ENCODE assay signal across 12 mouse cellular contexts in the genomic region with DNA sequence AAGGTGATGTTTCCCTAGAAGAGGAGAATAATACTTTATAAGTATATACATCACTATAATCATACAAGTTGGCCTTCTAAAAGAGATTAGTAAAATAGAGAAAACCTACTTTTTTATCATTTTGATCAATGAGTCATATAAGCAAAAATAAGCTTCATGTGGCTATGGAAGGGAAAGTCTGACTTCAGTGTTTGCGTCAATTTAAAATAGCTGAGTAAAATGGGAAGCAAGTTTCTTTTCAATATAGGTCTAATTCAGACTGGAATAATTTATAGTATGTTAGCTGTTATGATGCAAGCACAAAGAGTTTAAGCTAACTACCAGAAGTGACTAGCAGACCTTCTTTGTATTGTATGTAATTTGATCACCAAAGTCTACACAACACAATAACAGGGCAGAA.
"Had no signal": no experiment of that assay in that cellular context is flagged by ENCODE, and none has a peak within 500 bp of the region (broad histone marks: within the 10 kb centered on the region; RNA-seq: fewer than 3 reads in every experiment).

No protein-coding gene starts in this region.

- ATAC-seq: liver, embryonic 12.5 days; midbrain, embryonic 16.5 days had no signal

- H3K27me3 ChIP-seq: kidney, embryonic 15.5 days; limb, embryonic 15.5 days; liver, embryonic 12.5 days; midbrain, embryonic 12.5 days; neural tube, embryonic 13.5 days had no signal

- H3K27ac ChIP-seq: kidney, embryonic 15.5 days; limb, embryonic 15.5 days; liver, embryonic 12.5 days; macrophage; midbrain, embryonic 12.5 days; neural tube, embryonic 13.5 days; stomach, postnatal 0 days had no signal

- DNase-seq: kidney, postnatal 36 days; lung, embryonic 14.5 days; lung, postnatal 10 days; thymus, postnatal 4 days had no signal

- H3K4me2 ChIP-seq: kidney, embryonic 15.5 days; limb, embryonic 15.5 days; liver, embryonic 12.5 days; lung, embryonic 14.5 days; midbrain, embryonic 12.5 days; neural tube, embryonic 13.5 days had no signal

- H3K4me1 ChIP-seq: kidney, embryonic 15.5 days; limb, embryonic 15.5 days; liver, embryonic 12.5 days had no signal

- H3K4me3 ChIP-seq: kidney, embryonic 15.5 days; limb, embryonic 15.5 days; liver, embryonic 12.5 days; midbrain, embryonic 12.5 days; neural tube, embryonic 13.5 days had no signal

- H3K9ac ChIP-seq: kidney, embryonic 15.5 days; limb, embryonic 15.5 days; liver, embryonic 12.5 days; lung, embryonic 14.5 days; midbrain, embryonic 12.5 days; neural tube, embryonic 13.5 days had no signal

- H3K36me3 ChIP-seq: kidney, embryonic 15.5 days; limb, embryonic 15.5 days; liver, embryonic 12.5 days; midbrain, embryonic 12.5 days; neural tube, embryonic 13.5 days had no signal

- H3K9me3 ChIP-seq: kidney, embryonic 15.5 days; limb, embryonic 15.5 days; liver, embryonic 12.5 days; midbrain, embryonic 12.5 days; neural tube, embryonic 13.5 days had no signal
